Mouse (Mus musculus) kidney, adult 9 months (tissue): ENCODE results near the gene Tut7.
A peak's percentile ranks its signal among the peaks of the same experiment; 100 is the strongest.
"Not testable (repeated sequence)": the region's sequence is repeated elsewhere in the genome, so short reads cannot be mapped to it uniquely, and the experiment has no call there.

Source experiments
- DNase-seq: peaks from one replicate; pipeline ENCODE4 v3.0.0; 2022

Tut7 gene

DNA sequence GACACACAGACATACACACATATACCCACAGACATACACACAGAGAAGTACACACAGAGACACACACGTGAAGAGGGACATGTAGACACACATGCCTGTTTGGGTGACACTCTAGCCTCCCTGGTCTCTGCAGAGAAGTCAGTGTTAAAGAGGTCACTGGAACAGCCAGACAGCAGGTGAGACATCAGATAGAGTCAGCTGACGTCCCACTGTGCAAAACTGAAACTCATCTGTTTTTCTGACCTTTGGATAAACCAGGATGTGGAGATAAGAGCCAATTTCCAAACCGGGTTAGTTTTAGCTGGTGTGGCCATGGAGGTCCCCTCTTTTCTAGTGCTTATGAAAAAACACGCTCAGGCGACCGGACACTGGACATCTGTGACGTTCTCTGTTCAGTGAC lies 9.5 kb upstream of the Tut7 start:
- DNase-seq: no peak

DNA sequence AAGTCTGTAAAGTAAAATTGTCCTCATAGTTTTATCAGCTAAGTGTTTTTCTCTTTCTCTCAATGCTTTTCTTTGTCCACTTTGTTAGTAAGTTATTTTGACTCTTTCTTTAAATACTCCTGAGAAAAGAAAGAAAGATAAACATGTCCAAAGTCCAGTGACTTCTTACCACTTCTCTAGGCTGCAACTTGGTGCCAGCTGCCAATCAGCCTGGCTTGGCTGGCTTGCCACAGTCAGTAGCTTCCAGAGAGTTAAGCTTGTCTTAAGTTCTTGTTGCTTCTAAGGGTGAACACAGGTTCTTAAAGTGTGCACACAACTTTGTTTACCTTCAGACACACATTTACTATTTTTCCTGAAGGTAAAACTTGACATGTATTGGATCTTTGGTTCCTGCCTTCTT lies 3.0 kb upstream of the Tut7 start:
- peak; percentile 66 for DNase-seq

DNA sequence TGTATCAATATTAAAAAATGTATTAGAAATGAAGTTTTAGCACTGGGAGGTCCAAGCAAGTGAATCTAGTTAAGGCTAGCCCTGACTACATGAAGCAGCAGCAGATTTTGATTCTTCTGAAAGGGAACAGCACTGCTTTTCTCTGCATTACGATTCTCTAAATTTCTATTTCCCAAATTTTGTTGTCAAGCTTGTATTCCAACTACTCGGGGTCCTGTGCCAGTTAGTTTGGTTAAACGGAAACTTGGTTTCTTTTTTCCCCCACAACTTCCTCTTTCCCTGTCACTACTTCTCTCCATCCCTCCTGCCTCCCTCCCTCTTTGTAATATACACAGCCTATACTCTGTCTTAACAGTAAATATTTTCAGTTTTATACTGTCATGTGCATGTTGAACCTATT lies 2.1 kb downstream of the Tut7 start:
- no peak for DNase-seq

DNA sequence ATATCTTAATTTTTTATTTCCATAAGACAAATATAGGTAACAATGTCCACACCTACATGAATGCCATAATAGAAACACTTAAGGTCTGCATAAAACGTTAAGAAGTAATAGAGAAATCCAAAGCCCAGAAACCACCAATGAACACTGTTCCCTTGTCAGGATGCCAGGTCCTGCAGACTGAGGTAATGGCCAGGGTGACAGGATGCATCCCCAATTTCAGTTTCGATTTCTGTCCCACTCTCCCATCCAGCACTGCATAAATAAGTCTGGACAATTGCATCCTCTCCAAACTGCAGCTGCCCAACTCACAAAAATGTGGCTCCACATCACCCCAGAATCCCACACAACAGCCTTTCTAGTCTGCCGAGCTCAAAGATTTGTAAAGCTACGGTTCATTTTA lies 2.8 kb downstream of the Tut7 start:
- peak; percentile 38 for DNase-seq

DNA sequence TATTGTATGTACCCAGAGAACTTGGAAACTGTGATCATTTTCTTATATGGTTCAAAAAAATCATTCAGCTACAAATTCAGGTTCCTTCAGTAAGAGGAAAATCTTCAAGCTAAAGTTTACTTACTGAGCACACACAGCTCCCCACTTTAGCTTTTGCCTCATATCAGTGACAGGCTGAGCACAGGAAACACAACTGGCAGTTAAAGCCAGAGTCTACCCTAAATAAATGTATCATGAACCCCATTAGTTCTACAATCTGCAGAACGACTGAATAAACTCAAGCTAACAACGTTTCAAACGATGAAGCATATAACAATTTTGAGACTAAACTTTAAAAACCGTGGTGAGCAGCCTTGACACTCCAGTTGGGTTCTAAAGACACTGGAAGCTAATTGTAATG lies 5.6 kb downstream of the Tut7 start:
- DNase-seq: no peak

DNA sequence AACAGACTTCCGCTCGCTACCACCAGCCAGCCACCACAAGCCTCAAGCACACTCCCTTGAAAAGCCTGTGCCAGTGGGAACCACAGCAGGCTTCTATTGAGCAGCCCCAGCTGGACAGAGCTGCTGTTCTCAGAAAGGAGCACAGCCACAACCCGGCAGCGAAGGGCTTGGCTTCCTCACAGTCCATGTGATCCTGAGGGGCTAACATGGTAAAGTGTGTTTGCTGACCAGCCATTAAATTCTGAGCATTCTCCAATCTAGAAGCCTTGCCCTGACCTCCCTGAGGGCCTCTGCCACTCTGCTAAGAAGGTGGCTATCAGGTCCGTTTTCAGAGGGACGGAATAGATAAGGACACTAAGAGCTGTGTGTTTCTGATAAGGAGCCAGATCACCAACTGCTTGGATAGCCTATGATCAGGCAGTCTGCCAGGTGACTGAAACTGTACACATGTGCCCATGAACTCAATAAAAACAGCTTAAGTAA lies 8.8 kb downstream of the Tut7 start:
- no peak for DNase-seq

DNA sequence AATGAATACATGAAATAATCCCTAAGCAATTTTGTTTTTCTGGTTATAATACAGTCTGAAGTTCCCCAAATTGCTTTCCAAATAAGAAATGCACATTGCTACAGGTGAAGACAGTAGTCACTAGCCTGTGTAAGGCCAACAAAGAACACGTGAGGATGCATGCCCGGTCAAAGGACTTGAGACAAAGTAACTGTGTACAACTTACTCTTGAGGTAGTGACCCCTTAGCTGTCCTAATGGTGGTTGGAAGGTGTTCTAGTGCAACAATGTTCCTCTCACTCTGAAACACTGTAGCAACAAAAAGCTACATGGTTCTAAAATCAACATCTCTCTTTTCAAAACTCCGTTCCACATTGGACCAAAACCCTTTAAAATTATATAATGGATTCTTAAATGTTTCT lies 11.4 kb downstream of the Tut7 start:
- DNase-seq: no peak

DNA sequence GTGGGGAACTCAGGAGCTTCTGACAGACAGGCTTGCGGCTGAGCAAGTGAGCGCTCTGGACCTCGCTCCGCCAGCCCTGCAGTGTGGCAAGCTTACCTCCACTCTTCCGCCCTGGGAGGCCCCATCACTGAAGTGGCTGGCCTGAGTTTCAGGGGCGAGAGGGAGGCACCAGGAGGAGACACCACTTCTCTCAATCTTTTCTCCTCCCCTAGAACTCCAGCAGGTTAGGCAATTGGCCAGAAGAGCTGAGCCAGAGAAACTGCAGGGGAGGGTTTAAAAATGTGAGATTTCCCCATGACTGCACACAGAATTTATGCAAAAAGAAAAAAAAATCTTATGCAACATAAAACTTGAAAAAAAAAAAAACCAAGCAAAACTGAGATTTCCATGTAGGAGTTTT lies 21.9 kb downstream of the Tut7 start:
- peak; percentile 38 for DNase-seq

DNA sequence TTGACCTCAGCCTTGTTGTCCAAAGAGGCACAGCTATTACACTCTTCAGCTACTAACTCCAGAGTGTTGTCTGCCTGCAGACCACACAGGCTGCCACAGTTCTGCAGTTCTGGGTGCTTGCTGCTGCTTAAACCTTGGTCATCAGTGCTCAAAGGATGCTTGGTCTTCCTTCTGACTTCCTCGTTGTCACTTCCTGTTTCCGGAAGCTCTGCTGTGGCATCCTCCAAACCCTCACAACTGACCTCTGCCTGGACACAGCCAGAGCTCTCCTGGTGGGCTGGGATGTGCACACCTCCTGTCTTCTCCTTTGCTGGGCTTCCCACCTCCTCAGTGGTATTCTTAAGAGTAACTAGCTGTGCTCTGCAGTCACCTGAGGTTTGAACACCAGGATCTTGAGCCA lies 22.9 kb downstream of the Tut7 start:
- no peak for DNase-seq

DNA sequence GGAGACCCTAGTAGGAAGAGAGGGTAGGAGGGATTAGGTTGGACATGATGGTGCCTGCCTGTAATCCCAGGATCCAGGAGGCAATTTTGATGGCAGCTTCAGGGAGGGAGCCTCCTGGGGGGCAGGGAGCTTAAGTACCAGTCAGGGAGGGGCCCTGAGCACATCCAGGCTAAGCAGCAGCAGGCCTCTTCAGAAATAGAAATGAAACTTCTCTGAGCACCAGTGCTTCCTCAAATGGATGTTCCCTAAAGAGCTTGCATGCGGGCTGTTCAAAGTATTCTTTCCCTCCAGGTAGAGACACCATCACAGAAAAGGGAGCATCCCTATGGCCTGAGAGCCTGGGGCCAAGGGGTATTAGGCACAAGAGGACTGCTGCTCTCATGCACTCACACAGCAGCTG lies 24.6 kb downstream of the Tut7 start:
- DNase-seq: no peak

DNA sequence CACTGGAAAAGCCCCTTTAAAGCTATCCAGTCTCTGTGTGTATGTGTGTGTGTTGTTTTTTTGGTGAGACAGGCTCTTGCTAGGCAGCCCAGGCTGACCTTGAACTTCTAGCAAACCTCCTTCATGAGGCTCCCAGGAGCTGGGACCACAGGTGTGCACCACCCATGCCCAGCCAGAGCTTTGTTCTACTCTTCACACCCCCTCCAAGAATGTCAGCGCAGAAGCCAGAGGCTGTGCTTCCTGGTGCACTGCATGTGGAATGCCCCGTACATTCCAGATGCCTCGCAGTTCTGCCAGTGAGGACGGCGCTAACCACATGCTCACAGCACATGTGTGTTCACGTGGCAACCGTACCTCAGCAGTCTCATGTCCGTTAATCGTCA lies 26.5 kb downstream of the Tut7 start:
- DNase-seq: no peak

DNA sequence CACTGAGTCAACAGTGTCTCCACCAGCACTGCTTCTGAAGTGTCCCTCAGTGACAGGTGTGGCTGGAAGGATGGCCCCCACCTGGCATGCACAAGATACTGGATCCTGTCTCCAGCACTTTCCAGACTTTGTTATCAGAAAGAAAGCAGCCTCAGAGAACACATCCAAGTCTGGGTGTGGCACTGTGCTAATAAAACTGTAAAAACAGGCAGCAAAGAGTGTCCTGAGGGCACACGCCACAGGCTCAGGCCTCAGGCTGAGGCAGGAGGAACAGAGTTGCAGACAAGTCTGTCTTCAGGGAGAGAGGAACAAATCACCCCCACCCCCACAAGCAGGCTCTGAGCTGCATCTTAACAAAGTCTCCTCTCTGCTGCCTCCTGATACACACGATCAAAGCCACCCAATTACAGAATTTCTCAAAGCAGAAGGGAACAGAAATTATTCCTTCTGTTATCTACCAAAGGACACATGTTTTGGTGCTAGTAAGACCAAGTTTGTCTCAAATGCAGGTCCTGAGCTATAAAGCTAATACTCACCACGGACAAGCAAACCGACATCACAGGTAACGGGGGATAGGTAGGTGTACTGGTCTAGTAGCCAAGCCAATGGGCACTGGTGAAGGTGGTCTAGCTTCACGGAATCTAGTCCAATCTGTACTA lies 27.0 kb downstream of the Tut7 start:
- no peak for DNase-seq

DNA sequence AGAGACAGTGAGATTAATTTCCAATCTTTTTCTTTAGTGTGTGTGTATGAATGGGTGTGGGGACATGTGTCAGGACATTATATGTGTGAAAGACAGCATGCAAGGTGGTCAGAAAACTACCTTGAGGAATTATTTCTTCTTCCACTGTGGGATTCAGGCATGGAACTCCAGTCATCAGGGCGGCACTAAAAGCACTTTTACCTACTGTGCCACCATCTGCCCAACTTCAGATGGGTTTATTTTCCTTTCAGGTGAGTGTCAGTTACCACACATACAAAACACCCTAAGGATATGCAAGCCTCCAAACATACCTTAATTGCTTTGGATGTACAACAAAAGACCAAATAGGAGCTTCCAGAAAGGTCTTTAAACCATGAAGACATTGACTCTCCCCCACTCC lies 28.2 kb downstream of the Tut7 start:
- DNase-seq: no peak

DNA sequence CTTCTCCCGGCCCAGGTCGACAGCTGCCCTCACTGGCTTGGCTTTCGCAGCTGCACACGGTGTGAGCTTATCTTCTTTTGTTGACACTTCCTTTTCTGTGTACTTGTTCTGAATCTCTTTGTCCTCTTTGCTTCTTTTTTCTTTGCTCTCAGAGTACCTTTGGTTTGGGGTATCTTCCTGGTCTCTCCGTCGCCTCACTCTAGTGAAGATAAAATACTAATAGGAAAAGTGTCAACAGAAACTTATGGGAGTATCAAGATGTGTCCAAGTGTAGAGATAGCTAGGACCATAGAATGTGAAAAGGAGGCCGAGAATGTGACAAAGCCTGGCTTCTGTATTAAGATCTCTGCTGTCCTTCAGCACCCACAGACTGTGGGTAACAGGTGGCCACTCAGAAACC lies 40.8 kb downstream of the Tut7 start, which contains the start of gene Gm49354:
Gm49354 (minus strand) TSS at position 101 of the 400 bp plus-strand sequence.
- DNase-seq: no peak

DNA sequence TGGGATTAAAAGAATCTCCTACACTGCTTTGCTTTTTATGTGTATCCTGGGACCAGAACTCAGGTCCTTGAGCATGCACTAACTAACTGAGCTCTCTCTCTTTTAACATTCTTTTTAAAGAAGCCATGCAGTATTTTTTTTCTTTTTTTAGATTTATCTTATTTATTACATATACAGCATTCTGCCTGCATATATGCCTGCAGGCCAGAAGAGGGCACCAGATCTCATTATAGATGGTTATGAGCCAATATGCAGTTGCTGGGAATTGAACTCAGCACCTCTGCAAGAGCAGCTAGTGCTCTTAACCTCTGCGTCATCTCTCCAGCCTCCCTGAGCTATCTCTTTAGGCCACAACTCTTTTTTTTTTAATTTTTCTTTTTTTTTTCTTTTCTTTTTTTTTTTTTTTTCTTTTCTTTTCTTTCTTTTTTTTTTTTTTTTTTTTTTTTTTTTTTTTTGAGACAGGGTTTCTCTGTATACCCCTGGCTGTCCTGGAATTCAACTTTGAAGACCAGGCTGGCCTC lies 43.1 kb downstream of the Tut7 start:
- not testable (repeated sequence) for DNase-seq

DNA sequence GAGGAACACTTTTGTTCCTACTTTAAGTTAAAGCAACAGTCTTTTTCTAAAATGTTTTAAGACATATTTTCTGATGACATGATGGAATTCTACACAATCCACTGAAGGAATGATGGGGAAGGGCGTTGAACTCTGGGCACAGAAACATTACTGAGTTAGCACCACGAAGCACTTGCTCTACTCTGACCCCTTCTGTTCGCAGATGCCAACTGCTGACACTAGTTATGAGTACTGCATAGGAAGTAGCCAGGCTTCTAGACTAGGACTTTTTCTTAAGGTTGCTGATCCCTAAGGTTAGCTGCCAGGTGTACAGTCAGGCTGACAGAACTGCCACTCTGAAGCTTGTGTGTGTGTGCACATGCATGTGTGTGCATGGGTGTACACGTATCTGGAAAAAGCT lies 43.7 kb downstream of the Tut7 start:
- DNase-seq: peak; percentile 42

DNA sequence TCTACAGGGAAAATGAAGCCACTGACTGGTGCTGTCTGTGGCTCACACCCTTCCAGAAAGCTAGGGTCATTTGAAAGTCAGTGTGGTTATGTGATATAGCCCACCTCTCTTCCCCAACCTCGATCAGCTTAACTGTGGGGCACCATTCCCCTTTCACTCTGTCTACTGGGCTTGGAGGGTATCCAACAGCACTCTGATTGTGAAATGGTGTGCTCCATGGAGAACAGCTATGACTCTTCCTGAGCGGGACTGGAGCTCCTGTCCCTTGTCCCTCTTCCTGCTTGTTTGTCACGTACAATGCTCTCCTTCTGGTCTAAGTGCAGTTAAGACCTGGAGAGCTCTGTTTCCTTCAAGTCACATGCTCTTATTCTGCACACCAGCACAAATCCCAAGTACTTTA lies 47.8 kb downstream of the Tut7 start:
- no peak for DNase-seq

DNA sequence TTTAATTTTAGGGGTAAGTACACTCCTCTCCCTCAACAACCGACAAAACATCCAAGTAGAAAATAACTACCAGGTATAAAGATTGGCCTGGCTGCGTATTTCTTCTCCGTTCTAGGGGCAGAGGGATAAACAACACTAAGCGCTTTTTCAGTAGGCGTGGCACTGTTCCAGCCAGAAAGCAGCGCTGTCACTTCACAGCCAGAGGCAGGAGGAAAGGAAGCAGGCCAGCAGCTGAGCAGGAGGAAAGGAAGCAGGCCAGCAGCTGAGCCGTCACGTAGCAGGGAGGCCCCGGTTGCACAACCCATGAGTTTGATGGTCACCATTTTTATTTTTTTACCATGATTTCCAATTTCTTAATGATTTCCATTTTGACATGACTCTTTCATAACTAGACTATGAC lies 51.7 kb downstream of the Tut7 start:
- peak; percentile 78 for DNase-seq

DNA sequence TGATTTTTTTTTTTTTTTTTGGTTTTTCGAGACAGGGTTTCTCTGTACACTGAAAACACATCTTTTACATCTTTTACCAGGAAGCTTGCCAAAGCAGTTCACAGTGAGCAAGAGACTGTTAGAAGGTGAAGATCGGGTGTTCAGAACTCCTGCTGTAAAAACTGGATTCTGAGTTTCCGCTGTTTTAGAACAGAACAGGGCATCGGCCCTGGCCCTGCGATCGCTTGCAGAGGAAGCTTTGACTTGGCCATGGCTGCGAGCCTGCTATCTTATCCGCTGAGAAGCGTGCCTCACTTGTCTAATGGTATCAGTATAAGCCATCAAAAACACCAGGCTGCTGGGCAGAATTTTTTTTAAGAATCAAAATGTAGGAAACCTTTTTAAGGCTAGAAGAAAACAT lies 52.1 kb downstream of the Tut7 start:
- no peak for DNase-seq

DNA sequence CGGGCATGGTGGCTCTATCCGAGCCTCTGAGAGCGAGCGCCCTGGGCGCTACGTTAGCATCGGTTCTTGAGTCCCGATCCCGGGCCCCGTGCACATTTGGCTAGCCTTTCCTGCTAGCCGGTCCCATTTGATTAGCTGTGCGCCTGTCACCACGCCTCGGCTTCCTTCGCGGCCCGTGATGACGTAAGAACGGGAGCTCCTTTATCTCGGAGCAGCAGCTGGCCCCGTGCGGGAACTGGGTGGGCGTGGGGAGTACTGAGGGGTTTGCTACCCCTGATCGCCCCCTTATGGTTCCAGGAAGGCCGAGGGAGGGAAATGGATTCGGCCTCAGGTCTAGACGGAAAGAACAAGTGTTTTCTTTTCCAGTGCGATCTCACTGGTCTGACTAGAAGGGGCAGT lies 52.8 kb downstream of the Tut7 start:
- peak; percentile 86 for DNase-seq

DNA sequence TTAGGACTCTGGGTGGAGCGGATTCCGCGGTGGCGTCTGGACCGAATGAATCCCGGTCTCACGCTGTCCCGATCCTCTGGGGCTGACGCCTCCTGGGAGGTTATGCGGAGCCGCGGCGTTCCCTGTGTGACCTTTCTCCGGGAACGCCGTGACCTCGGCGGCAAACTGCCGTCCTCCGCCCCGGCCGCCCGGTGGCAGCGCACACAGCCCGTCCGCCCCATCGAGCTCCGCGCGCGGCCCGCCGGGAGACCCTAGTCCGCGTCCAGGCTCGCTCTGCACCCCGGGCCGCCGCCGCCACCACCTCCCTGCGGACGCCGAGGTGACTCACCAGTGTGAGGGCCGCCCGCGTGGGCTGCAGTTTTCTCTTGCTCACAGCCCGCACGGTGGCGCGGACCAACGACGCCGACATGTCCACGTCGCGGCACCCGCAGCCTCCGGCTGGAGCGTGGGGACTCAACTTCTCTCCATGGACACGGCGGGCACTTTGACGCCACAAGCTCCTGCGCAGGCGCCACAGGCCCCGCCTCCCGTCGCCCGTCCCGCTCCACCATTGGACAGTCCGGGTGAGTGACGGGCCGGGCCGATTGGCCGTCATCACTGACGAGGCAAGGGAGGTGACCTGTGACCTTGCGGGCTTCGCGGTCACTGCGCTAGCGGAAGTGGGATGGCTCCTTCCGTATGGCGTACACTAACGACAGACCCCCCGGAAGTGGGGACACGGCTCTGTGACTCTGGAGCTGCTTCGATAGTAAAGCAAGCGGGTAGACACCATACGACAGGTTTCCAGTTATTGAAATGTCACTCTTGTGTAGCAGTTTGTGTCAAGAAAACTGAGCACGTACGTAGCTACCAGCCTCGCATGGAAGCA lies 53.4 kb downstream of the Tut7 start, which contains the start of gene Isca1:
Isca1 (minus strand) TSS at position 515 of the 868 bp plus-strand sequence.
- DNase-seq: peak; percentile 99

DNA sequence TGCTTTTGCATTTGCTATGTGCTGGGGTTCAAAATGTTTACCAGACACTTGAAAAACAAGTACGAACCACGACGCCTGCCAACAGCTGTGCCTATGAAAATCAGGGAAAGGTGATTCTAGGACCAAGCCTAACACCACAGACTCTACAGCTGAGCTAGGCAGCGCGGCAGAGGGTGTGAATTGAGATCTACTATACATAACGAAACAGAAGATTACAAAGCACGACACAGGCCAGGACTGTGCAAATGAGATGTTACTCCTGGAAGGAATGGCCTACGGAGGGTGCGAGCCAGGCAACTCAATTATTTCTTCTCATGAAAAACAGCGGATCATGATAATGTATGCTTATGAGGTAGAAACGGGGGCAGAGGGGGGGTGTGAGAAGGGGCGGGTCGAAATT lies 54.4 kb downstream of the Tut7 start:
- DNase-seq: peak; percentile 29

DNA sequence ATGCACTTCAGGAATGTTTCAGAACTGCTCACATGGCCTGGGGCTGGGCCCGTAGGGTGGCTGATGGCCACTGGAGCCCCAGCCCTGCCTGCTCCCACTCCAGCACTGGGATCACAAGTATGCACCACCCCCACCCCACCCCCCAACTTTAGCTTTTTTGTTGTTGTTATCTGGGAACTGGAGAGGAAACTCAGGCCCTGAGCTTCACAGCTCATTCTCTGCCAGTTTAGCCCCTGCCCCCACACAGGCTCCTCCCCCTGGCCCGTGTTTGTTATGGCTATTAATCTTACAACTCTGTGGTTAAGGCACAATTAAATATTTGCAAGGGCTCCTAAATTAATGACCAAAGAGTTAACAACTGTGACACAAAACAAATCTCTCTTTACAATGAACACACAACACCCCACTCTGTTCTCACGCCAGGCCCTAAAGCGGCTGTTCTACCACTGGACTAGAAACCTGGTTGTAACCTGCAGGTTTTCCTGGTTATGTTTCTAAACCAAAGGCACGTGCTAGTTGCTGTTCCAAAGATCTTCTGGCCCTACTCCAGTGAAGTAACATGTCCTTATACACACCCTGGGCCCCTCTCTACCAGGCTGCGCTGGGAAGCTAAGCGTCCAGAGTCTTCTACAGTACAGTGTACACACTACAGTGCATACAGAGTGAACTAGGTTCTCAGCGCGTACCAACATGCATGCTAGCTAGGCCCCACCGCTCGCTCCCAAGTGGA lies 56.0 kb downstream of the Tut7 start:
- DNase-seq: peak; percentile 89
